Mouse (Mus musculus) left cerebral cortex, postnatal 36 days (tissue): Measurements from ENCODE around the gene Bcat2. TPM values are rescaled to one million over a fixed set of nuclear protein-coding genes. Genes with fewer than 3 reads are reported as not detected.
"Not testable (repeated sequence)": the region's sequence is repeated elsewhere in the genome, so short reads cannot be mapped to it uniquely, and the experiment has no call there.

Experiments used
- DNase-seq, 2 experiments: peaks; one replicate each; pipeline ENCODE4 v3.0.0; 2021 to 2022; ENCODE audit warnings: low spot score in 2 of 2, mixed read lengths in 1 of 2
- intact Hi-C: fragments of 180-260 bp; cut with DNase I; formaldehyde crosslinking; loops from one replicate; pipeline ENCODE4 v1.15.1; 2025
- total RNA-seq, 2 experiments: library from RNA; stranded (reverse); gene quantifications; 2 replicates each; pipeline ENCODE4 v1.2.3; 2021

Bcat2 gene
- total RNA-seq, result 10 to 100 TPM; 18.8 to 27.5 TPM

DNA sequence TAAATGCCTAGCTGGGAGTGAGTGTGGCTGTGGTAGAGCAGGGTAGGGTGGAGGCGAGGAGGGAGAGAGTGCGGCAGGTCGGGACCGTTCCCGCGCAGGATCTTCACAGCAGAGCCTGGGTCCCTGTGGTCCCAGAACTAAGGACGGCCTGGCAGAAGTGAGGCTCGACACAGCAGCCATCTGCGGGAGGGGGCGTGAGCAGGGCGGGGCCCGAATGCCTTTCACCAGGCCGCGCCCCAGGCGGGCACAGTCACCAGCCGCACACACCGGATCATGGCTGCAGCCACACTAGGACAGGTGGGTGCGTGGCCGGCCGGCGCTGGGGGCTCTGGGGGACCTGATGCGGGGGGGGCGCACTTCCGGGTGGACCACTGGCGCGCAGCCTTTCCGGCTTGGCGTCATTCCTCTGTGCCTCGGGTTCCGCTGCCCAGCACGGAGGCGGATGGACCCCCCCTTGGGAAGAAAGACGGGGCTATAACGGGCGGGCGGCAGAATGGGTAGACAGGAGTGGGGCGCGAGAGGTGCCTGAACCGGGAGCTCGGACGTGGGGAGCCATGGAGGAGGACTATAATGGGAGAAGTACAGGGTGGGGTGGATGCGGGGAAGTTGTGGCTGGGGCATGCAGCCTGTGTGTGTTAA is at the start of gene Bcat2:
TSS of gene Bcat2 (plus strand) at position 51 of the 639 bp plus-strand sequence.
- intact Hi-C loops, result no loop called here
- DNase-seq, result peak; percentile 60 to 61

DNA sequence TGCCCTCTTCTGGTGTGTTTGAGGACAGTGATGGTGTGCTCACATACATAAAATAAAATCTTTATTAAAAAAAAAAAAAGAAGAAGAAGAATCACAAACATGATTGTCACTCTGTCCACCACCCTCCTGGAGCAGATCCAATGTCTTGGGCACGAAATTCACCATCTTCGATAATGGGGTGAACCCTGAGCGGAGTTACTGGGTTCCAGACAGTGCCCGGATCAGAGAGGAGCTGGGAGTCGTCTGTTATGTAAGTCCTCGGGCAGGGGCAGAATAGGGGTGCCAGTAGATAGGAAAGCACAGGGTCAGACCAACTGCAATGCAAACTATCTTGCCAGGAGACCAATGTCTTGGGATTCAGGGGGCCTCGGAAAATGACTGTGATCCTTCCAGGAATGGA is 49.3 kb upstream of the Bcat2 start:
- no peak for DNase-seq
- intact Hi-C loops, result no loop called here

DNA sequence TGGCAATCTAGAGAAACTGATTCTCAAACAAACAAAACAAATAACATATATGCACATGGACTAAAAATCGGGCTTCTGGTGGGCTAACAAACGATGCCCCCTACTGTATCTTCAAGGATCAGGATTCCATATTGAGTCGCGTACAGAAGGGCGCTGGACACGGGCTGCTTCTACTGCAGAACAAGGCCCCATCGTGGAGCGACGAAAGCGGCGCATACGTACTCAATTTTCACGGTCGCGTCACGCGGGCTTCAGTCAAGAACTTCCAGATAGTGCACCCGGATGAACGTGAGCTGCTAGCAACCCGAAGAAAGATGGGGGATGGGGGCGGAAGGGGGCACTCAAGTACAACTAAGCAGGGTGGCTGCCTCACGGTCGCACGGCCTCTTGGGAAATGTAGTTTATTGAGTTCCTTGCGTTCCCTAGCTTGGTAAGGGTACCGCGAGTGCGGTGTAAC is 48.2 kb upstream of the Bcat2 start:
- intact Hi-C loops, result no loop called here
- peak; percentile 88 to 89 for DNase-seq

DNA sequence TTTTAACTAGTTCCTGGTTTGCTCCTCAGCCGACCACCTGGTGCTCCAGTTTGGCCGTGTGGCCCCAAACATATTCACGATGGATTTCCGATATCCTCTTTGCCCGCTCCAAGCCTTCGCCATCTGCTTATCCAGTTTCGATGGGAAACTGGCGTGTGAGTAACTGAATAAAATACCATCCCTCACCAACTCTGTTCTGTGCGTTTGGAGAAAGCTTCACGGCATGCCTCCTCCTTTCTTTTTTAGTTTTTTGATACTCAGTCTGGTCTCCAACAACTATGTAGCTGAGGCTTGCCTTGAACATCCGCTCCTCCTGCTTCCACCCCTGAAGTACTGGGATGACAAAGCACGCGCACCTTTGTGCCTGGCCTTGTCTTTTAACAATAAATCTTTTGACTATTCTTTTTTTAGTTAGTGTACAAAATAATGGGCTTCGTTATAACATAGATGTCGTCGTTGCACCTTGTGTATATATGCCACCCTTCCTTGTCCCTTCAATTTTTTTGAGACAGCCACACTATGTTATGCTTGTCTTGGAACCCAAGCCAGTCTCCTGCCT is 47.7 kb upstream of the Bcat2 start:
- DNase-seq, result no peak
- intact Hi-C loops, result no loop called here

DNA sequence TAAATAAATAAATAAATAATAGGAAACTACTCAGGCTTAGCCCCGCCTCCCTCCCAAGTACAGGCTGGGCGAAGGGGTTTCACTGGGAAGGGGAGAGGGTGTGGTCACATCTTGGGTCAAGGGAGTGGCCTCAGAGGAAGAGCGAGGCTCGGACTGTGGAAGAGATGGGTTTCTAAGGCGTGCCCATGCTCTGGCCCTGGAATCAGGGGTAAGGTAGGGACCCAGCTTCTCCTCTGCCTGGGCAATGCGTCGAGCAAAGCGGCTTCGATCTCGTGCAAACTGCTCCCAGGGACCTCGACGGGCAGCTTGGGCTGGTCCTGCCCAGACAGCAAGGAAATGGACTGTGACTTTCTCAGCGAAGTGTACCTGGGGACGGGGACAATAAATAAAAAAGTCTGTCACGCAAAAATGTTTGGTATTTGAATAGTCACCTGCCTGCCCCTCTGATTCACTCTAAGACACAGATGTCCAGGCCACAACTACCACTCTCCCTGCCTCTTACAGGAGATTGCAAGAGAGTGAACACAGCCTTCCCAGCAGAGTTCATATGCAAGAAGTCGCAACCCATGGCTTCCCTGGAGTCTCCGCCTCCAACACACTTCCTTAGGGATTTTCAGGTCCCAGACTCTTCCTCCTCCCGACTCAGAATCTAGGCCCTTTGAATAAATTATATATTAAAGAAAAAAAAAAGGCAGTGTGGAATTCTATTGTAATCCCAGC is 46.8 kb upstream of the Bcat2 start:
- intact Hi-C loops, result no loop called here
- DNase-seq, result no peak

DNA sequence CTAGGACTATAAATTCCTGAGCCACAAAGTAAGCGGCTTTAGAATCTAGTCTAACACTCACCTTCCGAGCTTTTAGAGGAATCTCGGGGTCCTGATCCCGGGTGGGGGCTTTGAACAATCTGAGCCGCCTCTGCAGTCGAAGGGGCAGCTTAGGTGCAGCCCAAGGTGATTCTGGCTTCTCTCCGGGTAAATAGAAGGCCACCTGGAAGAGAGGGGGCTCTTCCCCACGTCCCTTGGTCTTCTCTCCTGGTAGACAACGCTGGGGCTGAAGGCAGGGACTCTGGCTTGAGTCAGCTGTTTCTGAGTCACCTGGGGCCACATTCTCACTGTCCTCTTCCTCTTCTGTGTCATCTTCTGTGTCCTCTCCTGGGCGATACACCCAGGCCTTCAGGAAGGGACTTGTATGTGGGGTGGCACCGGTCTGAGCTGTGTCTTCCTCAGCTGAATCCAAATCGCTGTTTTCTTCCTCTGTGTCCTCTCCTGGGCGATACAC is 46.2 kb upstream of the Bcat2 start:
- DNase-seq, result no peak
- intact Hi-C loops, result no loop called here

DNA sequence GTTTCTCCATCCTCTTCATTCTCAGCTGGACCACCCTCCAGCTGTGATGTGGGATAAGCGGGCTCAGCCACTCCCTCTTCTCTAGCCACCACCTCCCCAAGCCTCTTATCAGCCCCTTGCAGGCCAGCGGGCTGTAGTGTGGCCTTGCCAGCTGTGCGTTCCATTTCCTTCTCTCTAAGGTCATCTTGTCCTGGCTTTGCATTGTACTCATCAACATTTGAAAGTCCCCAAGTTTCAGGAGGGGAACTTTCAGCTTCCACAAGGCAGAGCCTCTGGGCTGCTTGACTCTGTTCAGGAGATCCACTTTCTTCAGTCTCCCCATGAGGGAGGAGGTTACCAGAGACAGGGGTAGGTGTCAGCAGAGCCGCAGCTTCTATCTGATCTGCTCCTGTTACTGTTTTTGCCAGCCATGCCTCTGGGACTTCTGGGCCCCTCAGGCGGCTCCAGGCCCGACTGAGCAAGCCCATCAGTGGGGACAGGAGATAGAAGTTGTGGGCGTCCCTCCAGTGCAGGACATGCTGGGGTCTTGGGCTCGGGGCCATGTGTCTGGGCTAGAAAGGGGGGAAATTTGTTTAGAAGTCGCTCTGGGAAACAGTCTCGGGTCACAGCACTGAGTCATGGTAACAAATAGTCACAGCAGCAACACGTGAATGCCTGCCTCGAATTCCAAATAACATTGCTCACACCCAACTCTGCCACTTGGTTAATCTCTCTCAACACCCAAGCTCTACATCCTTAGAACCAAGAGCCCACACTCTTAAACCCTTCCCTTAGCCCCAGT is 44.9 kb upstream of the Bcat2 start:
- no peak for DNase-seq
- intact Hi-C loops, result loop anchor here (5.0 kb wide), 1 partner anchor 48 kb away; no protein-coding TSS in a partner anchor

DNA sequence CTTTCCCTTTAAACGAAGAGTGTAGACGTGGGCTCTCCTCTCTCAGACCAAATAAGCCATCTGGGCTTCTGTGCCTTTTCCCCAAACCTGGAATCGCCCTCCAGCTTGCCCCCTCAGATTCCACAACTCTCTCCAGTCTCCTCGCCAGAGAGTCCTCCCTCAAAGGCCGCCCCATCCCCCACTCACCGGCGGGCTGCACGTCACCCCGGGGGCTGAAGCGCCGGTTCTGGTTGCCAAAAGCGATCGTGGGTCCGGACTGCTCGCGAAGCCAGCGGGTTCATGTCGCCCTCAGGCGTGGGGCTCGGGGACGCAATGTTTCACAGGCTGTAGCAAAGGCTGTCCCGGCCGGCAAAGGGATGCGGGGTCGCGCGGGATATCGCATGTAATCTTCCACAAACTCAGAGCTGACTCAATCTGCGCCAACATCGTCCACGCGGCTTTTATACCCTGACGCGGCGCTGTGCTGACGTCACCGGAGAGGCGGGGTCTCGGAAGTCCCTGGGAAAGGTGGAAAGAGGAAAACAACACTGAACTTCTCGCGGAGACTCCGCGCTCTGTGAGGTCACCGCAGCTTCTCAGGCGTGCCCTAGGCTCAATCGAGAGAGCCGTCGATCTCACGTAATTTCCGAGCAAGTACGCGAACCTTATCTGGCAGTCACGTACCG is 44.0 kb upstream of the Bcat2 start, which contains the start of the genes Ppp1r15a and Plekha4:
TSS of gene Ppp1r15a (minus strand) at position 460 of the 665 bp plus-strand sequence.
TSS of gene Plekha4 (plus strand) at position 522 of the 665 bp plus-strand sequence.
- DNase-seq, result peak; percentile 94 to 95

DNA sequence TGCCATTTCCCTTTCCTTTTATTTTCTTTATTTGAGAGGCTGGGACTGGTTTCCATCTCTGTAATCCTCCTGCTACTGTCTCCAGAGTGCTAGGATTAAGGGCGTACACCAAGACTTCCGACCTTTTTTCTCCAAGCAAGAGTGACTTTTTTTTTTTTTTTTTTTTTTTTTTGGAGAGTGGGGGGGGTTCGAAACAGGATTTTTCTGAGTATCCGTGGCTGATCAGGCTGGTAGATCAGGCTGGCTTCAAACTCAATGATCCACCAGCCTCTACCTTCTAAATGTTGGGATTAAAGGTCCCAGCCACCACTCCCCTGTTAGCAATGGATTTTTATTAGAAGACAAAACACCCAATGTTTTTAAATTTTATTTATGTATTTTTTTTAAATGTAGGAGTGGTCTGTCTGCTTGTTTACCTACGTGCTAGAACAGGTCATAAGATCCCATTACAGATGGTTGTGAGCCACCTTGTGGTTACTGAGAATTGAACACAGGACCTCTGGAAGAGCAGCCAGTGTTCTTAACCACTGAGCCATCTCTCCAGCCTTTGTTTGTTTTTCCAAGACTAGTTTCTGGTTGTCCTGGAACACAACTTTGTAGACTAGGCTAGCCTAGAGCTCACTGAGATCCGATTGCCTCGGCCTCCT is 43.4 kb upstream of the Bcat2 start:
- intact Hi-C loops, result loop anchor here (5.0 kb wide), 1 partner anchor 49 kb away; no protein-coding TSS in a partner anchor
- no peak for DNase-seq

More for the DNA sequence above, 44.0 kb upstream of the Bcat2 start, which contains the start of the genes Ppp1r15a and Plekha4:
- intact Hi-C loops, result loop anchor here (5.0 kb wide), 1 partner anchor 49 kb away; no protein-coding TSS in a partner anchor

DNA sequence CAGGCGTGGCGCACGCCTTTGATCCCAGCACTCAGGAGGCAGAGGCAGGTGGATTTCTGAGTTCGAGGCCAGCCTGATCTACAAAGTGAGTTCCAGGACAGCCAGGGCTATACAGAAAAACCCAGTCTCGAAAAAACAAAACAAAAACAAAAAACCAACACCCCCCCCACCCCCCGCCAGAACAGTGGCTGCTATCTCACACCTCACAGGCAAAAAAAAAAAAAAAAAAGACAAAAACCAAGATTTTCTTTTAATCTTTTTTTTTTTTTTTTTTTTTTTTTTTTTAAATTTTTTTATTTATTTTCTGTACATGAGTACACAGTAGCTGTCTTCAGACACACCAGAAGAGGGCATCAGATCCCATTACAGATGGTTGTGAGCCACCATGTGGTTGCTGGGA is 42.8 kb upstream of the Bcat2 start:
- DNase-seq, result not testable (repeated sequence)
- intact Hi-C loops, result loop anchor here (5.0 kb wide), 1 partner anchor 50 kb away; no protein-coding TSS in a partner anchor

DNA sequence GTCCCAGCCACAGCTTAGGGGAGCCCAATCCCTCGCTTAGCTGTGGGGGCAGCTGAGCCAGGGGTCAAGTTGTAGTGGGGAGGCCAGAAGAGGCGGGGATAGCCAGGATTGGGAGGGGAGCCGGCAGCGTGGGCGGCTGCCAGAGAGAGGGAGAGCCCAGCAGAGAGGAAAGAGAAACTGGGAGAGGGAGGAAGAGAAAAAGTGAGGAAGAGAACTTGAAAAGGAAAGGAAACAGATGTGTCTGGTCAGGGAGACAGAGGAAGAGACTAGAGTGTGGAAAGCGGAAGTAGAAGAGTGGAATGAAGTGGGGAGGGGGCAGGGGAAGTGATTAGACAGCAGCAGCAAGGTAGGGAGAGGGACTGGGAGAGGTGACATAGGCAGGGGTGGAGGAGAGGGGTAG is 40.5 kb upstream of the Bcat2 start:
- intact Hi-C loops, result loop anchor here (5.0 kb wide), 1 partner anchor 52 kb away; no protein-coding TSS in a partner anchor
- DNase-seq, result no peak

DNA sequence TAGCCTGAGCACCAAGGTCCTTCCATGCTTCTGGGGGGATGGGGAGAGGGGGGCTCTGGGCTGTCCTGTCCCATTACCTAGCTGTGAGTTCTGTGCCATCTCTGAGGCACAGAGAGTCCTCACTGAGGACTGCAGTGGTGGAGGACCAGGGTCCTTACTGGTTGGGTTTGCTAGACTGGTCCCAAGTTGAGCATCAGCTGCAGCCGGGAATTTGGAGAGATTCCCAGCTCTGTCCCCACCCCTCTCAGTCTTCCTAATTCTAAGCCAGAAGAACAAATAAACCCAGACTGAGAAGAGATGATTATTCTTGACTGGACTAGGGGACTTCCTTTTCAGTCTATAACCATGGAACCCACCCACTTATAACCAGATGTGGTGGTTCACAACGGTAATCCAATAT is 39.3 kb upstream of the Bcat2 start:
- intact Hi-C loops, result no loop called here
- DNase-seq, result no peak

DNA sequence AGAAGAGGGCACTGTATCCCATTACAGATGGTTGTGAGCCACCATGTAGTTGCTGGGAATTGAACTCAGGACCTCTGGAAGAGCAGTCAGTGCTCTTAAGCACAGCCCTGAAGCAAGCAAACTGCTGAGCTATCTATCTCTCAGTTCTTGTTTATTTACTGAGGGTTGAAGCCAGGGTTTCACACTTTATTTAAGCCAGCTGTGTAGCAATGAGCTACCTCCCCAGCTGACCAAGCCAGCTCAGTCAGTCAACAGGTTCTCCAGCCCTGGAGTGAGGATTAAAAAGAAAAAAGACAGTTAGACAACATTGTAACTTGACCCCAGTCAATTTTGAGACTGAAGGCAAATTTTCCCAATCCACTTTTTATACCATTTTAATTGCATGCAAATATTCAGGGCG is 34.3 kb upstream of the Bcat2 start:
- DNase-seq, result no peak
- intact Hi-C loops, result no loop called here

DNA sequence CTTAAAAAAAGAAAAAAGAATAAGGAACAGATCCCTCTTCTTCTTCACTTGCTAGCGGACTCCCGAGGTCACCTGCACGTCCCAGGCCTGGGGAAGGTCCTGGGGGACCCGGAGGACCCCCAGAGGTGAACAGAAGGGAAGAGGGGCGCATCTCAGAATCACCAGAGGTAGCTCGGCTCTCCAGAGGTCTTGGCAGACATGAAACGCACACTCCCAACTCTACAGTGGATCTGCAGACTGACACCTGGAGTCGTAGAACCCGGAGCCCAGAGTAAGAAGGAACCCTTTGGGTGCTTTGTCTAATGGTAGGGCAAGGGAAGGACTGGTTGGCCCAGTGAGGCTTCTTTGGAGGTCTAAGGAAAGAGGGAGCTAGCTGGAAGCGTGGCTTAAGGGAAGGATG is 32.4 kb upstream of the Bcat2 start:
- intact Hi-C loops, result no loop called here
- DNase-seq, result no peak

DNA sequence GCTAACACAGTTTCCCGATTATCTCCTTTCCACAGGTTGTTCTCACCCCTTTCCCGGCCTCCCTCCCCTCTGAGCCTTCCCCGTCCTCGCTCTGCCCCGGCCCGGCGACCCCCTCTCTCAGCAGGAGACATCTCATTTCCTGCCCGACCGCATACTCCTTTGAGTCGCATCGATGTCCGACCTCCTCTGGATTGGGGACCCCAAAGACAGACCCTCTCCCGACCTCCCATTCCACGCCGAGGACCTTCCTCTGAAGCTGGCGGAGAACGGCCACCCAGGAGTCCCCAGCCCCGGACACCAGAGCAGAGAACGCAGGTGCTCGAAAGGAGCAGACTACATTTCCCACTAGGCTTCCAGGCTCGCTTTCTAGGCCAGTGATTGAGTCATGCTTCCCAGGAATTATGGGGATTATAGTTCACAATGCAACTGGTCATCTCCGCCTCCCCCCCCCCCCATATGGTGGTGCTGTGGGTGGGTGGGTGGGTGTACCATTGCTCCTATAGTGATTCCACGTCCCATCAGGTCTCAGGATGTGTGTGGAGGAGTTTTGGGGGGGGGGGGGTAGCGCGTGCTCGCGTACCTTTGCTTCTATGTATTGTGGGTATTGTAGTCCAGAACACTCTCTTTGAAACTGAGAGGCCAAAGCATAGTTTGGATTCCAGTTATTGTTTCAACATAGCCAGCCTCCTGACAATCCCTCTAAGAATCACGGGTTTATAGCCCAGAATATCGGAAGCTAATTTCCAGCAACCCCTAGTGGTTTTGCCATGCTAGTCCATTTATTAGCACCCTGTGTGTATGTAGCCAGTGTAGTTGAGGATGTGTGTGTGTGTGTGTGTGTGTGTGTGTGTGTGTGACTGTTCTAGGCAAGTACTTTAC is 31.6 kb upstream of the Bcat2 start:
- intact Hi-C loops, result no loop called here
- peak; percentile 63 to 66 for DNase-seq

DNA sequence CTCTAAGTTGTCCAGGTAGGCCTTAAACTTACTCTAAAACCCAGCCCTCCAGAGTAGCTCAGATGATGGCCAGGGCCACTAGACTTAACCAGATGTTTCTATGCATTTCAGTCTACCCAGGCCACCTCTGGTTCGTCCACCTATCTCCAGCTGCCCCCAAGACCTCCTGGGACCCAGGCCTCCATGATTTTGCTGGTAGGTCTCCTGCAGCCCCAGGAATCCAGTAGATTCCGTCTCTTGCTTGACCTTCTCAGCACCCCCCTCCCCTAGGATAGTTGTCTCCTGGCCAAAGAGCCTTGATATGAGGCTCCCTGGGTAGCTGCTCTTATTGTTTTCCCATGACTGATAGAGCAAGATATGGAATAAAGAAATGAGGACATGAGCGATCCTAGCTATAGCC is 30.9 kb upstream of the Bcat2 start:
- intact Hi-C loops, result no loop called here
- DNase-seq, result no peak

DNA sequence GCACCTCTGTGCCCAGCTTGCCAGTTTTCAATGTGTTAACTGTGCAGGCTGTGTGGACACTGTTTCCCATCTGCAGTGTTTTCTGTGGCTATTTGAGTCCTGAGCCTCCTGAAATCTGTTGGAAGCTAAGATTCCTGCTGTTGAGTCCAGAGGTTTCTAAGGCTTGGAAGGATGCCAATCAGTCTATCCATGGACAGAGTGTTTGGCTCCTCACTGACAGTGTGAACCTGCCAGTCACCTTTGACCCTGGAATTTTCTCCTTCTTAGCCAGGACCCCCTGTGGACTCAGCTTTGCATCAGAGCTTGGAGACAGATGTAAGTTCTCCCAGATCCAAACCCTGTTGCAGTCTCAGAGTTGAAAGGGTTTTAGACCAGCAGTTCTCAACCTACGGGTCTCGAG is 29.7 kb upstream of the Bcat2 start:
- intact Hi-C loops, result no loop called here
- no peak for DNase-seq

DNA sequence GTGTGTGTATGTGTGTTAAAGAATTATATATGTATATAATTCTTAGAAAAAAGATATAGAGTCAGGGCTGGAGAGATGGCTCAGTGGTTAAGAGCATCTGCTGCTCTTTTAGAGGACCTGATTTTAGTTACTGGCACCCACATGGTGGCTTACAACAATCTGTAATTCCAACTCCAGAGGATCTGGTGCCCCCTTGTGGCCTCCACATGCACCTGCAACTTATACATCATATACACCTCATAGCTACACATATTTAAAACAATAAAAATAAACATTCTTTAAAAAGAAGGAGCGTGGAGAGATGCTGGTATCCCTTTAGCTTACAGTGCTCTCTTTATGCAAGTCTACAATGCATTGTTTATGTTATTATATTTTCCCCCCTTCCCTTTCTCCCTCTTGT is 25.4 kb upstream of the Bcat2 start:
- intact Hi-C loops, result no loop called here
- no peak for DNase-seq
